Mouse (Mus musculus) neural tube, embryonic 11.5 days (tissue): ENCODE data around the gene Cnn3. TPM values are rescaled to one million over a fixed set of nuclear protein-coding genes. Genes with fewer than 3 reads are reported as not detected.
A peak's percentile ranks its signal among the peaks of the same experiment; 100 is the strongest.

Source experiments
- ATAC-seq: fragments of 200-750 bp; cut with Nextera tagmentation; 2 replicates; pipeline ENCODE4 v1.8.0; 2017; ENCODE audit warnings: moderate number of reproducible peaks, mild to moderate bottlenecking, moderate TSS enrichment, moderate library complexity; ENCODE audit not compliant: insufficient read depth, low FRiP score, low TSS enrichment
- DNase-seq: peaks from one replicate; pipeline ENCODE4 v3.0.0-alpha.2; 2015; ENCODE audit warnings: low spot score
- H3K27ac ChIP-seq: fragments of 300-500 bp; sonication (generic); 2 replicates; pipeline ENCODE4 v1.5.1; 2014; ENCODE audit warnings: low read depth, mild to moderate bottlenecking, low read length
- H3K27me3 ChIP-seq: fragments of 300-500 bp; sonication (generic); 2 replicates; pipeline ENCODE4 v1.6.1; 2014; ENCODE audit warnings: mild to moderate bottlenecking, low read length, mixed read lengths; ENCODE audit not compliant: control insufficient read depth, insufficient read depth
- H3K36me3 ChIP-seq: fragments of 300-500 bp; sonication (generic); 2 replicates; pipeline ENCODE4 v1.6.1; 2014; ENCODE audit warnings: mild to moderate bottlenecking, low read length, moderate library complexity, mixed read lengths; ENCODE audit not compliant: control insufficient read depth, insufficient read depth
- H3K4me1 ChIP-seq: fragments of 300-500 bp; sonication (generic); 2 replicates; pipeline ENCODE4 v1.6.1; 2014; ENCODE audit warnings: low read length, mixed read lengths; ENCODE audit not compliant: control insufficient read depth, insufficient read depth
- H3K4me2 ChIP-seq: fragments of 300-500 bp; sonication (generic); 2 replicates; pipeline ENCODE4 v1.6.1; 2014; ENCODE audit warnings: low read depth, mild to moderate bottlenecking, moderate library complexity
- H3K4me3 ChIP-seq: fragments of 300-500 bp; sonication (generic); 2 replicates; pipeline ENCODE4 v1.5.1; 2014; ENCODE audit warnings: low read depth, low read length
- H3K9ac ChIP-seq: fragments of 300-500 bp; sonication (generic); 2 replicates; pipeline ENCODE4 v1.6.1; 2014; ENCODE audit warnings: mild to moderate bottlenecking, low read length
- H3K9me3 ChIP-seq: fragments of 300-500 bp; sonication (generic); 2 replicates; pipeline ENCODE4 v1.6.1; 2016; ENCODE audit warnings: low read length; ENCODE audit not compliant: control insufficient read depth
- WGBS: fragments of 180-500 bp; shearing (Covaris S2); extraction: QIAGEN DNeasy Blood & Tissue Kit; methylation state at CpG from one replicate; pipeline ENCODE4 v1.1.7; 2014; 5-methylcytosine and 5-hydroxymethylcytosine counted together
- polyA plus RNA-seq: library from polyadenylated mRNA; unstranded; fragments of >200 nt; fragmentation: Nextera tagmentation; extraction: Ambion mirVana; gene quantifications from 2 replicates; pipeline ENCODE4 v1.2.1, GENCODE M21; 2014

Gene Cnn3
- polyA plus RNA-seq, 1 experiment from 2014 or later = 1,106 TPM

GRCm38 (mm10) chr3:121416171-121417154 is 9.8 kb upstream of the Cnn3 start:
- DNase-seq (no peak), ATAC-seq (no peak)
- Histone ChIP-seq H3K9ac (no peak overlapping the region), H3K4me2 (no peak overlapping the region), H3K4me3 (no peak overlapping the region), H3K27ac (no peak overlapping the region), H3K4me1 (peaks cover 5% of the 10 kb centered on the region; the same call in 1 of the 2 replicates), H3K9me3 (no peaks in the 10 kb centered on the region), H3K36me3 (no peaks in the 10 kb centered on the region), H3K27me3 (no peaks in the 10 kb centered on the region)
- 72% methylated on average over 5 of the region's 5 CpGs for WGBS

- no peaks in the 10 kb centered on the region for H3K9me3 ChIP-seq
- no peak overlapping the region for H3K4me3 ChIP-seq
- H3K4me2 ChIP-seq = no peak overlapping the region
- H3K27ac ChIP-seq = no peak overlapping the region
- WGBS = 64% methylated on average over 14 of the region's 14 CpGs
- no peaks in the 10 kb centered on the region for H3K27me3 ChIP-seq
- H3K9ac ChIP-seq = no peak overlapping the region
- no peak for DNase-seq
- no peaks in the 10 kb centered on the region for H3K36me3 ChIP-seq
- ATAC-seq = no peak
- H3K4me1 ChIP-seq = peaks cover 5% of the 10 kb centered on the region; the same call in 1 of the 2 replicates
These were observed 8.7 kb upstream of the Cnn3 start for GRCm38 (mm10) chr3:121417379-121418250.

- DNase-seq = no peak
These were observed 8.1 kb upstream of the Cnn3 start for GRCm38 (mm10) chr3:121418251-121418601.

GRCm38 (mm10) chr3:121418850-121419435 is 7.4 kb upstream of the Cnn3 start:
- 74% methylated on average over 9 of the region's 9 CpGs for WGBS
- no peak for ATAC-seq
- H3K4me2 ChIP-seq = no peak overlapping the region

More at GRCm38 (mm10) chr3:121418251-121418601, 8.1 kb upstream of the Cnn3 start:
- 41% methylated on average over 6 of the region's 6 CpGs for WGBS
- Histone ChIP-seq H3K9ac (no peak overlapping the region), H3K4me2 (no peak overlapping the region), H3K4me3 (no peak overlapping the region), H3K9me3 (no peaks in the 10 kb centered on the region), H3K4me1 (peaks cover 5% of the 10 kb centered on the region; the same call in 1 of the 2 replicates), H3K36me3 (no peaks in the 10 kb centered on the region), H3K27me3 (no peaks in the 10 kb centered on the region), H3K27ac (no peak overlapping the region)
- peak; percentile 17; the same call in 1 of the 2 replicates for ATAC-seq

GRCm38 (mm10) chr3:121422405-121422804 is 3.9 kb upstream of the Cnn3 start:
- H3K9ac ChIP-seq = no peak overlapping the region
- DNase-seq = no peak
- no peaks in the 10 kb centered on the region for H3K9me3 ChIP-seq
- H3K27me3 ChIP-seq = no peaks in the 10 kb centered on the region
- 86% methylated on average over 8 of the region's 8 CpGs for WGBS
- H3K4me2 ChIP-seq = no peak overlapping the region
- H3K27ac ChIP-seq = no peak overlapping the region
- no peaks in the 10 kb centered on the region for H3K36me3 ChIP-seq
- ATAC-seq = no peak
- no peak overlapping the region for H3K4me3 ChIP-seq
- H3K4me1 ChIP-seq = peaks cover 9% of the 10 kb centered on the region; the same call in 1 of the 2 replicates

More at GRCm38 (mm10) chr3:121418850-121419435, 7.4 kb upstream of the Cnn3 start:
- Histone ChIP-seq H3K27ac (no peak overlapping the region), H3K9me3 (no peaks in the 10 kb centered on the region), H3K4me3 (no peak overlapping the region), H3K27me3 (no peaks in the 10 kb centered on the region), H3K4me1 (peaks cover 5% of the 10 kb centered on the region; the same call in 1 of the 2 replicates), H3K36me3 (no peaks in the 10 kb centered on the region), H3K9ac (no peak overlapping the region)
- DNase-seq = no peak

GRCm38 (mm10) chr3:121426621-121427519 is 573 bp downstream of the Cnn3 start:
- H3K9ac ChIP-seq = peak overlapping the region; percentile 98
- under 1% methylated on average over 86 of the region's 93 CpGs for WGBS
- H3K27ac ChIP-seq = peak overlapping the region; percentile 99

GRCm38 (mm10) chr3:121427520-121427908 is 1.2 kb downstream of the Cnn3 start:
- ATAC-seq = peak; percentile 76

More at GRCm38 (mm10) chr3:121426621-121427519, 573 bp downstream of the Cnn3 start:
- H3K4me2 ChIP-seq = peak overlapping the region; percentile 76
- H3K36me3 ChIP-seq = no peaks in the 10 kb centered on the region
- H3K4me3 ChIP-seq = peak overlapping the region; percentile 88
- H3K27me3 ChIP-seq = no peaks in the 10 kb centered on the region
- ATAC-seq (peak; percentile 76), DNase-seq (peak; percentile 88)
- H3K9me3 ChIP-seq = no peaks in the 10 kb centered on the region
- peaks cover 16% of the 10 kb centered on the region for H3K4me1 ChIP-seq

More at GRCm38 (mm10) chr3:121427520-121427908, 1.2 kb downstream of the Cnn3 start:
- DNase-seq = peak; percentile 91
- WGBS = 0% methylated on average over 13 of the region's 13 CpGs
- no peaks in the 10 kb centered on the region for H3K9me3 ChIP-seq
- peaks cover 16% of the 10 kb centered on the region for H3K4me1 ChIP-seq
- peak overlapping the region; percentile 88 for H3K4me3 ChIP-seq
- H3K36me3 ChIP-seq = no peaks in the 10 kb centered on the region
- H3K27ac ChIP-seq = peak overlapping the region; percentile 99
- peak overlapping the region; percentile 54 for H3K4me2 ChIP-seq
- peak overlapping the region; percentile 98 for H3K9ac ChIP-seq
- no peaks in the 10 kb centered on the region for H3K27me3 ChIP-seq
